Mouse (Mus musculus) CD4-positive helper T cell, adult 2 months (primary cell): Measurements from ENCODE around the gene Rgl1.
"Not testable (repeated sequence)": the region's sequence is repeated elsewhere in the genome, so short reads cannot be mapped to it uniquely, and the experiment has no call there.

Source experiments
- DNase-seq: peaks from one replicate; pipeline ENCODE4 v3.0.0-alpha.2; 2012; ENCODE audit warnings: low read depth, missing footprints, low spot score

Rgl1 gene

DNA sequence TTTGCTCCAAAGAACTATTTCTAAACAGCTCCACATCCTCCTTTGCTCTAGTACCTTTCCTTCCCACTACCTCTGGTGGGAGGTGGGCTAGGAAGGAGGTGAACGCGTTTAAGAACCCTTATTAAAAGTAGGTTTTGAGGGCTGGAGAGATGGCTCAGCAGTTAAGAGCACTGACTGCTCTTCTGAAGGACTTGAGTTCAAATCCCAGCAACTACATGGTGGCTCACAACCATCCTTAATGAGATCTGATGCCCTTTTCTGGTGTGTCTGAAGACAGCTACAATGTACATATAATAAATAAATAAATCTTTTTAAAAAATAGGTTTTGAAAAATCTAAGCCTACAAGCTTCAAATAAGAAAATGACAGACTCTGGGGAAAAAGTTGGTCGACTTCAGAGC is 19.3 kb upstream of the Rgl1 start:
- not testable (repeated sequence) for DNase-seq

DNA sequence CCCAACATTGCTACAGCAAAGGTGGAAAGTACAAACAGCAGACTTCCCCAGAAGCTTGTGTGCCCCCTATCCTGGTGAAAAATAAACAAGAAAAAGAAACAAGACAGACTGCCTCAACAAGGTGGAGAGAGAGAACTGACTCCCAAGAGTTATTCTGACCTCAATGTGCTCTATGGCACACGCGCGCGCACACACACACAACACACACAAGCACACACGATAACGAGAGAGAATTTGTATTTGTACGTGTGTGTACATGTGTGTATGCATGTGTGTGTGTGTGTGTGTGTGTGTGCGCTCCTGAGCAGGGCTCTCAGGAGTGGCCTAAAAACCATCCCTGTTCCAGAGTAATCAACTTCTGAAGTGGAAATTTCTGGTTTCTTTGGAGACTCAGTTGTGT is 18.5 kb upstream of the Rgl1 start:
- DNase-seq = no peak

DNA sequence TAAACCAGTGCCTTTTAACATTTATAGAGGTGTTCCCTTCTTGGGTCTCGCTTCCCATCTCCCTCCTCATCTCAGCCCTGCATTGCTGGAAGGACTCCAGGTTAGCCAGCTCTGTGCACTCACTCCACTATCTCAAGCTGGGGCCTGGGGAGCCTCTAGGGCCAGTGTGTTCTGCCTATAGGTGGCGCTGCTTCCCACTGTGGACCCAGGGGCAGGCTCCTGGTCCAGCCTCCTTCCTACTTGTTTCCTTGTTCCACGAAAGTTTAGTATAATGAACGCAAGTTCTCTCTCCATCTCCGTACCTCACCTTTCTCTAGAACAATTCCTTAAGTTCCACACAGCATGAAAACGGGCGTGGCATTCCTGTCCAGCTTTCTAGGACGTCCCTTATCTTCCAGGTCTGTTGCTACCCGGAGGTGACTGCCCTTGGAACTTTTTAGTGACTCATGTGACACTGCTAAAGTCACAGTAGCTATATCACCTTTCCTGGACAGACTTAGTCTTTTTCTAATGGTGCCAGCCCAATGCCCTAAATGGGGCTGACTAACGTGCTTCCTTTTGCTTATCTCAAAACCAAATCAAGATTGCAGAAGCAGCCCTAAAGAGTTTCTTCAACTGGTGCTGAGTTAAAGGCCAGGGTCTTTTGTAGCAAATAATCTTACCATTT is 13.1 kb upstream of the Rgl1 start:
- peak; percentile 51 for DNase-seq

DNA sequence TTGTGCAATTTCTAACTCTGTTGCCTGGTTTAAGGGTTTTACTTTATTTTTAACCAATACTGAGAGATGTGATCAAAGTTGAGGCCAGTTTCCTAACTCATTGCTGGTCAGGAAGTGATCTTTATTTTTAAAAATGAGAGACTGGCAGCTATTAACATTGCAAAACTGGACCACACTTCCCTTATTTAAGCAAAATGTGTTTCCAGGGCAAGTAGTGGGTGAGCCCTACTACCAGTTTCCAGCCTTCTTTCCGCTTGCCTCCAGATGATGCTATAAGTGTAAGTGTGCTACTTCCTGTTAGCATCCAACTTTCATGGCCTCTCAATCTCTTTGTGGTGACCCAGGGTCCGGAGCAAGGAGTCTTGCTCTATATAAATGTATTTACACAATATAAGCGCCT is 8.4 kb upstream of the Rgl1 start:
- DNase-seq = not testable (repeated sequence)

DNA sequence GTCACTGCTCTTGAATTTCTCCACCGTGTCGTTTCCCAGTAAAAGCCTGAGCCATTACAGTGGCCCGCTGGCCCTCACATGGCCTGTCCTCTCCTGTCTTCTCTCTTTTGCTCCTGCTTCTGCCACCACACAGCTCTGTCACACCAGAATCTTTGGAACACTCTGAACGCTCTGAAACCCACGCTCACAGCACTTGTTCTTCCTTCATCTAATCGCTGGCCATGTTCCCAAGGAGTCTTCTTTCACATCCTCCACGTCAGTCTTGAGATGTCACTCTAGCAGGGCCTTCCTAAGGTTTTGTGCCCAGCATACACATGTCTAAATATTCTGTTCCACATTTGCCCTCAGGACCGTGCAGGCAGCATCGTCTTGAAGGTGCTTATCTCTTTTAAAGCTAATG is 4.9 kb upstream of the Rgl1 start:
- DNase-seq = no peak

DNA sequence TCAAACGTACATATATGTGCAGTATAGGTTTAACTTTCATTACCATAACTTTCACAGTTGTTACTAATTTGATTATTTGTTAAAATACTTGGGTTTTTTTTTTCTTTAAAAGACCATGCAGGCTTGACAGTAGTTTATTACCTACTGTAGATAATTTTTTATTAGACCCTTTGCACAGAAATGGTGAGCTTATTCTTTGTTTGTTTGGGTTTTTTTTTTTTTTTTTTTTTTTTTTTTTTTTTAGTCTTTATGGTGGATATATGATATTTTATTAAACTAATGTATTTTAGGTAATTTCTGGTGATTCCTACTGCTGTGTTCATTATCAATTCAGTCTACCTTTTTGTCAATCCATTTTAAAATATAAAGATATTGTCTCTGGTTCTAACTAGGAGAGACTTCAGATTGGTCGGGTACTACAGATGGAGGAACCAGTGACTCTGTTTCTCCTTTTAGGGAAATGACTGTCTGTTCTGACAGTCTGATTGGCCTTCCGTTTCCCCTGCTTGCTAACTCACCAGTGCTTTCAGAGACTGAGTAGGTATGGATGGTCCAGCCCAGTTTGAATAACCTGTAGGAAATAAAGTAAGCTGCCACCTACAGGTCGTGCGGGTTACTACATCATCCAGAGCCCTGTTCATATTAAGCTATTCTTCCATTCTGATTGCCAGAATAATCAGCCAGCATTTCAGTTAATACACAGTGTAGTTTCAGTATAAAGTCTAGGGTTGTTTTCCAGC is 1.8 kb upstream of the Rgl1 start:
- peak; percentile 89 for DNase-seq

DNA sequence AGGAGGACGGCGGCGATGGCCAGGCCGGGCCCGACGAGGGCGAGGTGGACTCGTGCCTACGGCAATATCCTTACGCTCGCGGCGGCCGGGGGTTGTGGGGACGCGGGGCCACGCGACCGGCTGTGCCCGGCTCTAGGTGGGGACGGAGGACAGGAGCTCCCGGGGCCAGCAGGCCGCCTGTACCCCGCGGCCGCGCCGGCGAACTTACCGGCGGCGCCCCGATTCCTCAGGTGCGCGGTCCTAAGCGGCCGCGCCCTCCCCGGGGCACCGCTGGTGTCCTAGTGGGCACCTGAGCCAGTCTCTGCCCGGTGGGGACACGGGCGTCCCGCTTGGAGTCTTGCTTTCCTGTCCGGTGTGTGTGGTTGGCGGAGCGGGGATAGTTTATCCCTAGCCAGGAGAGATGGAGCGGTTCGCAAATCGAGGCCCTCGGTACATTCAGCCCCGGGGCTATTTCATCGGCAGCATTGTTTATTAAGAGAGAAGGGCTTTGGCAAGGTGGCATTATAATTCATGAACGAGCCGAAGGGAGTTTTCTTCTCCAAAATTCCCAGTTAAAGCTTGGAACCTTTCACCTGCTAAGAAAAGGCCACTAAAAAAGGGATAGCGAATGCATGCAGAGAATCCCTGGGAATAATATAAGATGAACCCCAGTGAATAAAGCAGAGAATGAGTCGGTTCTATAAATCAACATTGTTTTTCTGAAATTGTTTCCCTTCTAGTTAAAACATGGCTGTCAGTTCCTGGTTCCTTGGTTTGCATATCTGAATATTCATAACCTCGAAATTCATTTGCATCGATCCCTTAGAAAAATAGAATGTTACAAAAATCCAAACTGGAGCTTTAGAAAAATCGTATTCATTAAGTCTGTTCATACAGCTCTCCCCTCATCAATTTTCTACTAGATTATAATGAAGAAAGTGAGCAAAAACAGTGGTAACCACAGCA is 925 bp upstream of the Rgl1 start:
- DNase-seq = peak; percentile 57

DNA sequence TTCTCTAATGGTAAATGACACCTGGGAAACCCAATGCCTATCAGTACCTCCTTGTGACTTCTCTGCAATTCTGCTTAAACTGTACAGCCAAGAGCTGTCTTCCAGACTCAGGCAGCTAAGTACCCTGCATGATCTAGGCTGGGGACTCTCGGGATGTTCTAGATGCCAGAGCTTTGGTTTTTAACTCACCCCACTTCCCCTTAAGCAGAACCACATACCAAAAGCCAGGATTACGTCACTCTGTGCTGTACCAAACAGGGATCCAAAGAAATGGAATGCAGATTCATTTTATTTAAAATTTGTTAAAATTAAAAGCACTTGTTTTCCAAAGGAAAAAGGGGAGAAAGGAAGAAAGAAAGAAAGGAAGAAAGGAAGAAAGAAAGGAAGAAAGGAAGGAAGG is 4.4 kb downstream of the Rgl1 start:
- no peak for DNase-seq

DNA sequence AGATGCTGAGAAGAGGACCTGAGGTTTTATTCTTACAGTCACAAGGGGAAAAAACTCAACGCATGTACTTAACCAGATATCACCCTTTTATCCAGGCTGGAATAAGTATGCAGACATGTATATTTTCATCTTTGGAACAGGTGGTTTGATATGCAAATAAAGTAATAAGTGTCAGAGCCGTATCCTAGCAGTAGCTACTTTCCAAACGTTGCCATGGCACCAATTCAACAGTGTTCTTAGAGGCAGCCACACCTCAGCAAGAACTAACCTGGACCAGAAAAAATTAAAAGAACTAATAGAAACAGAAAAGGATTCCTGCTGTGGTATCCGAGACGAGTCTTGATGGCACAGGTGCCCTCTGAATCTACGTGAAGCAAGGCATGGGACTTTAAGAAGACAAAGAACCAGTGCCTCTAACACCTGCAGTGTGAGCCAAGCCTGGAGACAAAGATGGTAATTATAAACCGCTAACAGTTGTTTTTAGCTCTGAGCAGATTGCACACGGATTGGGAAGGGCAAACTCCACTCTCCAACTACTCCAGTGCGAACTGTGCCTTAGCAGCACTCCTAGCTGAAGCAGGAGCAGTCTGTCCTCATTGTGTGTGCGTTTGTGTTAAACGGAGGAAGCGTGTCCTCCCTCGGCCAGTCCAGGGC is 15.7 kb downstream of the Rgl1 start, which contains the start of gene Apobec4:
TSS of gene Apobec4 (plus strand) at position 240 of the 654 bp plus-strand sequence.
- no peak for DNase-seq

DNA sequence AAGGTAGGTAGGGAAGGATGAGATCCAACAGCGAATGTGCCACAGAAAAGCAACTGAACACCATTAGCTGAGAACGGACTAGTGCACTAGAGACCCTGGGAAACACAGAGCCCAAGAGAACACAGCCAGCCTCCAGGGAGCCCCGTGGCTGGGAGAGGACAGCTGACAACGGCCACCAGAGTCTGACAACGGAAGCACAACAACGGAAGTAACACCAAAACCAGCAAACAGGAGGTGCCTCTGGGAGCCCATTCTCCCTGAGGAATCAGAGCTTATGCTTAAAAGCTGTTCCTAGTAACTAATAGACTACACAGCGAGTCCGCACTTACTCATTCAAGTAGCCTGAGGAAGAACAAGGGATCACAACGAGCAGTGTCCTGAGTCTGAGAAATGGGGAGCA is 16.9 kb downstream of the Rgl1 start:
- DNase-seq = no peak

DNA sequence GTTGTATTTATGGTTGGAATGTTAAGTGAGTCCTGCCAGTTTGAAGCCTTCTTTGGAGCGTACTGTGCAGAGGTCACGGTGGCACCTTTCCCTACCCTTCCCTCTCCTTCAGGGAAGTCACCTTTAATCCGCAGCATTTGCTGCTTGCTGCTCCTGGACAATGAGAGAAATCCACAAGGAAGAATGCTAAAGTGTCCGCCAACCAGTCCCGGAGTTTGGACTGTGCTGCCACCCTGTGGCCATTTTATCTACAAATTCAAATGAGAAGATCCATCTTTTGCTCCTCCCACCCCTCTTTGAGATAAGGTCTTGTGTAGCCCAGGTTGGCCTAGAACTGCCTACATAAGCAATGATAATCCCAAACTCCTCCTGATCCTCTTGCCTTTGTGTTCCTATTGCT is 19.7 kb downstream of the Rgl1 start:
- peak; percentile 54 for DNase-seq

DNA sequence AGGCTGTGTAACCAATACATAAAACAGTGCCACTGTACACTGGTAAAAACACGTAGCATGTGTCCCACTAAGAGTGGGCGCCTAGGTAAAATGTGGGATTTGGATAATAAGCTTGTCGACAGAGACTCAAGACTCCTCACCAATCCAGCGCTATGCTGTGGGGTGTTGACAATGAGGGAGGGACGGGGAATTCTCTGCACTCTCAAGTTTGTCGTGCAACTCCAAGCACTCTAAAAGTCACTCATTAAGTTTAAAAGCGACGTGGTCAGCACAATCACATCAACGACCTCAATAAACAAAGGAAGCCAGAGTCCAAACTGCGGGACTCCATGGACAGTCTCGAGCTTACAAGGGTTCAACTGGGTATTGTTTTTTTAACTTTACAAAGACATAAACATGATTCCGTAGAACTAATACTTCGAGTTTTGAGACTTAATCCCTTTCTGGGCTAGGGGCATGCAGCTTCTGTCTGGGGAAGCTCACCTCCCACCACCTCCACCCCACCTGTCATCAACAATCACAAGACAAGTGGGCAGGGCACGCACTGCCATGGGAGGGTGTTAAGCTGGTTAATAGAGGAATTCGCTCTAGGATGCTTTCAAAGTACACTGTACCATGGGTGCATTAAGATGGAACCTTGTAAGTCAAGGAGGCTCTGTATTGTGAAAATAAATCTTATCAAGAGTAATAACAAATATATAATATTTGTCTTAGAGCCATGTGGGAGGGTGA is 22.9 kb downstream of the Rgl1 start:
- no peak for DNase-seq

DNA sequence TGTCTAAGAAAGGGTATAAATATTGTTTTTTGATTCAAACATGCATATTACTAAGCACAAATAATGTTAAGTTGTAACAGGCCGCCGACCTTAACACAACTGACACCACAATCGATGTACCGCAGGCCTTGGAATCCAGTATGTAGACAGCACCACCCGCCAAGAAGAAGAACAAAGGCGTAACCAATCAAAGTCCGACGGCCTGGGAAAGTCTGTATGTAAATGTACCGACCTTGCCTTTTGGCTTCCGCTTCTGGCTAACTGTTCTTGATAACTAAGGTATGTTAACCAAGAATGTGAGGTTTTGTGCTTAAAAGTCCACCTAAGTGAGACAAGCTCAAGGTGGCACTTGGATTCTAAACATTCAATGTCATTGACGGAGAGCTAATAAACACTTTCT is 26.8 kb downstream of the Rgl1 start:
- no peak for DNase-seq

DNA sequence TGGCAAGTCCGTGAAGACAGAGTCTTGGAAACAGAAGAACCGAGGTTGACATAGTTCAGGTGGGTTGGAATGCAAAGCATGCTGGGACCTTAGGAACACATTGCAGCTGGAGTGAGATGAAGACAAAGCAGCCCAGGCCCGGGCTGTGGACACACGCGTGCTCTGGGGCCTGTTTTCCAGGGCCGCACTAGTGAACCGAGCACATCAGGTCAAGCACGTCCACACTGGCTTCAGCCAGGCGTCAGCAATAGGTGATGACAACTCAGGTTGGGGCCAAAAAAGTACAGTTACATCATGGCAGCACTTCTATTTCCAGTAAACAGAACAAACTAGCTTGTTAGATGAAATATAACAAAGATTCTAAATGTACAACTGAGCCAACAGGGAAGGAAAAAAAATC is 27.4 kb downstream of the Rgl1 start:
- DNase-seq = no peak

DNA sequence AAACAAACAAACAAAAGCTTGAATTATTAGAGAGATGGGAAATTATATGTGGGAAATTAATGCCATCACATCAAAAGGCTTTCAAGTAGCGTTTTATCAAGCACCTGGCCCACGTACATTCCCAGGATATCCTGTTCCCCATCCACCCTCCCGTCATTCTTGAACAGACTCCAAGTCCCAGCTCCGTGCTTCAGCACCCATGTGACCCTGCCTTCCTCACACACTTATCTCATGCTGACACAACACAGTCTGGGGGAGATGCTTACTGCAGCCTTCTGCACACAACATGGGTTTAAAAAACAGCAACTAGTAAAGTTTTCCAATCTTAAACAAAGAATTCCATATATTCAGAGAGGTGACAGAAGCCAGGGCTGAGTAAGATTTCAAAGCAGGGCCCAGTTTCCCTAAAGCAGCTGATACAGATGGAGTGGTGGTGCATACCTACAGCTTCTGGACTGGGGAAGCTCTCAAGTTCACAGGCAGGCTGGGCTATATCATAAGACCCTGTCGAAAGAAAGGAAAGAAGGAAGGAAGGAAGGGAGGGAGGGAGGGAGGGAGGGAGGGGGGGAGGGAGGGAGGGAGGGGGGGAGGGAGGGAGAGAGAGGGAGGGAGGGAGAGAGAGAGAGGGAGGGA is 38.4 kb downstream of the Rgl1 start:
- DNase-seq = no peak

DNA sequence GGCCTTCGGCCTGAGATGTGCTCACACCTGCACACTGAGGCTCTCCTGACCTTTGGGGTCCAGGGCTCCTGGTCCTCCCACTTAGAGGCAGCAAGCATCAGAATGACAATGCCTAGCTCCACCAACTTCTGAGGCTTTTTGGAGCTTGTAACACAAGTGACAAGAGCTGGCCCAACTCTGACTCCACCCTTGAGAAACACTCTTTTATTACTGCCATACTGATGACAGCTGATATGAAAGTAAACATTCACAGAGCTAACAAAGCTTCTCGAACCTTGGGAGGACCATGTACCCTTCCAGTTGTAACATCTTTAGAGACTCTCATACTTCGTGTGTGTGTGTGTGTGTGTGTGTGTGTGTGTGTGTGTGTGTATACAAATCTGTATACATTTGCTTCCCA is 40.1 kb downstream of the Rgl1 start:
- DNase-seq = no peak

DNA sequence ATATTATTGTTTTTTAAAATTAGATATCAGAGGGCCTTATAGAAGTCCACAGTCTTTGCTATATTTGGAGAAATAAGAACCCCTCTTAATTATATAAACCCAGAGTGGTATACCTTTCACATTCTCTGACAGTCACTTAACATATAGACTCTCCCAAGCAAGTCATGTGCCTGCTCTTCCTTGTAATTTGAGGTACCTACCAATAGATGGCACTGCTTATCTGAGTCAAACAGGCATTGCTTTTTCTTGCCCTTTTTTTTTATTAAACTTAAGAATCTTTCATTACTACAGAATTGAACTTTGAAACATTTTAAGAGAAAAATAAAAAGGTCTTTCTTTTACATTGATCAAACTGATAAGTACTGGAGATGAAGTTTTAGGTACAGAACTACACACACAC is 41.9 kb downstream of the Rgl1 start:
- peak; percentile 50 for DNase-seq

DNA sequence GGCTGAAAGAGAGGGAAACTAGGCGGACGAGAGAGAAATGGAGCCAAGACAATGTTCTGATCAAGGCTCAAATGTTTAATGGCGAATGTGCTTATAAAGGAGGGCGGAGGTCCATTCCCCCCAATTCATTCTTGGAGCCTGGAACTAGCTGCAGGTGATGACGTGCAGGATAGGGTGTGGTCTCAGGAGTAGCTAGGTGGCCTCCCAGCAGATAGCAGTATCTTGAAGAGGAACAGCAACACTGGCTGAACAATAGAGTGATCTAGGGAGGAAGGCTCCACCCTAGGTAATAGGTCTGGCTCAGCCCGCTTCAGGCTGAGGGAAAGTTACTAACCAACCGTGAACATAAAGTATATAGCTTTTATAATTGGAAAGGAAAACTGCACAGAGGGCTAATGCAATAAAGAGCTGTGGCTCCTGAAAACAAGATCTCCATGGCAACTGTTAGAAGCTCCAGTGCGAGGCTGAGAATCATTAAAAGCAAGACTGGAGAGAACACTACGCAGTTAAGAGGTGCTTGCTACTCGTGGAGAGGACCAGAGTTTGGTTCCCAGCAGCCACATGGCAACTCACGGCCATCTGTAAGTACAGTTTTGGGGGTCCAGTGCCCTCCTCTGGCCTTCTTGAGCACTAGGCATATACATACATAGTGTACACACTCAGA is 44.5 kb downstream of the Rgl1 start:
- peak; percentile 6 for DNase-seq

DNA sequence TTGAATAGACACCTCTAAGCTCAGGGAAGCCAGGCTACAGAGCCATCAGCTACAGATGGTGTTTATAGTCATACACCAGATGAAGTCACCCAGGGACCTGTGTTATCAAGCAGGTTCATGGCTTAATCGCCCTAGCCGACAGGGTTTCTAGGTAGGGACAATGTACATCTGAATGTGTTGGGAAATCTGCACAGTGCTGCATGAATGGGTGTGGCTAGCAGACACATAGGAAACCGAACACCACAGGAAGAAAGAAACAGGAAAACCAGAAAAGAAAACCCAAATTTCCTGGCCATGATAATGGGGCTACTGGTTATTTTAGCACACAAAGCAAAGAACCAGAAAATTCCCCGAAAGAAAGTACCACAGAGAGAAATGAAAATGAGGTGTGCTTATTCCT is 45.2 kb downstream of the Rgl1 start:
- peak; percentile 15 for DNase-seq

DNA sequence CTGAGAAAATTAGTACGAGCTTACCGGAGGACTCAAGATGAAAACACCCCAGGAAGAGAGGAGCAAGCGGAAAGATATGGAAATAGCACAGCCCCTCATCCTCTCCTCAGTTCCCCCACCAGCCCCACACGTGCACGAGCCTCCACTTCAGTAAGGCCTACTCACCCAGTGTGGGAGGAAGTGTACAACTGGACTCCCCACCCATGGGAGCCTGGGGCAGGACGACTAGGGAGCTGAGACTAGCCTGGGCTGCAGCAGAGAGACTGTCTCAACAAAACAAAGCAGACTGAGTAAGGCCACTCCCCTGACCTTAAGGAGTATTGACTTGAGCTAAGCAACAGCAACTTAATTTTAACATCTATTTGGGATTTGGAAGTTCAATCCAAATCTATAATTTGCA is 48.0 kb downstream of the Rgl1 start:
- no peak for DNase-seq
